Mouse (Mus musculus) brown adipose tissue, adult 24 weeks (tissue): ENCODE measurements around the gene Hat1. TPM values are rescaled to one million over a fixed set of nuclear protein-coding genes. Genes with fewer than 3 reads are reported as not detected.

Experiments
- H3K27ac ChIP-seq: fragments of 200-500 bp; replicated peaks from 2 replicates; pipeline ENCODE4 v1.5.1; 2012; ENCODE audit warnings: low read depth, mild to moderate bottlenecking, low read length
- H3K4me1 ChIP-seq: fragments of 200-500 bp; 2 replicates; pipeline ENCODE4 v1.6.1; 2012; ENCODE audit warnings: low read length, mixed read lengths; ENCODE audit not compliant: control insufficient read depth, insufficient read depth, insufficient read length
- H3K4me3 ChIP-seq: fragments of 200-500 bp; 2 replicates; pipeline ENCODE4 v1.5.1; 2012; ENCODE audit warnings: low read depth, mild to moderate bottlenecking, low read length, moderate library complexity; ENCODE audit not compliant: insufficient read depth
- polyA plus RNA-seq: library from polyadenylated mRNA; stranded (reverse); fragments of >200 nt; gene quantifications from 2 replicates; pipeline ENCODE4 v1.2.4, GENCODE M21; 2012; ENCODE audit not compliant: missing spikeins, insufficient read depth, insufficient read length

The Hat1 gene
- polyA plus RNA-seq, 1 experiment, result 15.5 TPM

DNA sequence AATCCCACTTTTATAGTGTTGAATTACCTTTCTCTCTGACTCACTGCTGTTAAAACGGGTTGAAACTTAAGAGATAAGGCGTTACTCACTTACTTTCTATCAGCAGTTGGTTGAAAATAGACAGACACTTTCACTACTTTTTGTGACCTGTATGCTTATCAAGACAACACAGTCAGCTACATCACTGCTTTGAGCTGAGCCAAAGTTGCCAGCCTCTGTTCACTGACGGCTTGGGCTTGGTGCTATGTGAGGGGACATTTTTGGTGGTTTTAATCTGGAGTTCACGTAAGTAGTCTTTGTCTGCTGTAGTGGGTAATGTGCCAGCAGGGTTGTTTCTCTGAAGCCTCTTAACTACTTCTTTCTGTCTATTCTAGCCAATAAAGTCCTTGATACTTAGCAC lies 35.8 kb downstream of the Hat1 start:
- Histone ChIP-seq H3K27ac (no peak overlapping the region), H3K4me1 (no peaks in the 10 kb centered on the region), H3K4me3 (no peak overlapping the region)

DNA sequence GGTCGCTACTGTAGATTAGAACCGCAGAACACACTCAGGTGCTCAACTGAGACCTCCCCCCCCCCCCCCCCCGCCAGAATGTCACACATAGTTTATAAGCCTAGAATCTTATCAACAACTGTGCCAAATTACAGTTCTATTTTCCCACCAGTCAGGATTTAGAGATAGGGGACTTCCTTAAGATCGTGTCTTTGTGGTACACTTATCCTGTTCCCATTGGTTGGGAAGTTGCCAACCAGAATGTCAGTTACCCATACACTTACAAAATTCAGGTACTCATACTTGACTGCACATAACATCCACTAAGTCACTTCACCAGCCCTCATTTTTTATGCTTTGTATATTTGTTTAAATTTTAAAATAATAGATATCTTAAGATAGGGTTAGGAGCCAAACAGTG lies 46.7 kb downstream of the Hat1 start:
- H3K27ac ChIP-seq, result no peak overlapping the region
- H3K4me3 ChIP-seq, result no peak overlapping the region
- H3K4me1 ChIP-seq, result no peaks in the 10 kb centered on the region

GRCm38 (mm10) chr2:71443376-71443775 lies 54.6 kb downstream of the Hat1 start:
- H3K27ac ChIP-seq, result no peak overlapping the region
- no peaks in the 10 kb centered on the region for H3K4me1 ChIP-seq
- H3K4me3 ChIP-seq, result no peak overlapping the region

DNA sequence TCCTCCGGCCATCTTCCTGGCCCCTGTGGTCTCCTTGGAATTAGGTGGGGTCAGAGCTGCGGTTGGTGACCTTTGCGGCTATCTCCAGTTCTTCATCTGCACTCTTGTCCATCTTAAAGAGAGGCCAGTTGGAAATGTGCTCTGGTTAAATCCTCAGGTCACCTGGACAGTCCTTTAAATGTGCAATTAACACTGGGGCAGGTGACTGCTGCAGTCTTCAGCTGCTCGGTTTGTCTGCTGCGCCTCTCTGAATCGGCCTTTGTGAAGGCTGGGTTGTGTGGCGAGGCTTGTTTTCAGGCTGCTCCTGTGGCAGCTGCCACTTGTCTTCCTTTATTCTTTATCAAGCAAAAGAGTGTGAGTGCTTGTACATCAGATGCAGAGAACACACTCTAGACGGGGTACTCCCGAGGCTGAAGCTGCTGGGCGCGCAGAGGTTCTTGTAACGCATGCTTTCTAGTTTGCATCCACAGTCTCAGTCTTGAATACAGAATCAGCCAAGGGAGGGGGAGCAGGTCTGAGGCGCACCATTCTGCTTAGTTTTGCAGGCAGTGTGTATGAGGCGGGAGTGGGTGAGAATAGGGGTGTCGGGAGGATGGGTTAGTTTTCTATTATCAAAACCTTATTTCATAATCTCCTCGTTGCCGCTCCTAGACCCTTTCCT lies 56.9 kb downstream of the Hat1 start:
- Histone ChIP-seq H3K4me3 (no peak overlapping the region), H3K27ac (no peak overlapping the region), H3K4me1 (no peaks in the 10 kb centered on the region)

DNA sequence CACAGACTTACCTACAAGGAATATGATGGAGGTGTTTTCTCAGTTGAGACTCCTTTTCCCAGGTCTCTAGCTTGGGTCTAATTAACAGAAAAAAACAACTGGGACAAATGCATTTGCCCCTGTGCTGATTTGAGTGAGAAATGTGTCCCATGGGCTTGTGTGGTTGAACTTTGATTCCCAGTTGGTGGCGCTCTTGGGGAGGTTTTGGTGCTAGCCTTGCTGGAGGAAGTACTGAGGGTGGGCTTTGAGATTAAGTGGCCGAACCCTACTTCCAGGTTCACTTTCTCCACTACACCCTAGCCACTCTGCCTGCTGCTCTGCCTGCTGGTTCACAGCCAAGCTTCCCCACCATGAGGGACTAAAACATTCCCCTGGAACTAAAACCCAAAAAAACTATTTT lies 60.8 kb downstream of the Hat1 start:
- no peaks in the 10 kb centered on the region for H3K4me1 ChIP-seq
- H3K4me3 ChIP-seq, result no peak overlapping the region
- H3K27ac ChIP-seq, result no peak overlapping the region

DNA sequence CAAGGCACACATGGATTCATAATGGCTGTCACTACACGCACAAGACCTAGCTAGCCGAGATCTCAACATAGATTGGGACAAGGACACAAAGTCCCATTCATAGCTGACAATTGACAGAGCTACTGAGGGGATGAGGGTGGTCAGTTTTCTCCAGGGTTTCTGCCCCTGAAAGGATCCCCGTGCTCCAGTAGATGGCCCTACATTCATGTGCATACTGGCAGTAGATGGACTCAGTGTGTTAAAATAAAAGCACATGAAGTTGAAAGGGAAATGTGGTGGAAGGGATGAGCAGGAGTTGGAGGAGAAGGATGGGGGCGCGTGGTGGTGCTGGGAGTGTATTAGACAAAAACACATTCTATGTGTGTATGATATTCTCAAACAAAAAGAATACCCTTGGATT lies 63.0 kb downstream of the Hat1 start:
- Histone ChIP-seq H3K4me3 (no peak overlapping the region), H3K4me1 (no peaks in the 10 kb centered on the region), H3K27ac (no peak overlapping the region)

DNA sequence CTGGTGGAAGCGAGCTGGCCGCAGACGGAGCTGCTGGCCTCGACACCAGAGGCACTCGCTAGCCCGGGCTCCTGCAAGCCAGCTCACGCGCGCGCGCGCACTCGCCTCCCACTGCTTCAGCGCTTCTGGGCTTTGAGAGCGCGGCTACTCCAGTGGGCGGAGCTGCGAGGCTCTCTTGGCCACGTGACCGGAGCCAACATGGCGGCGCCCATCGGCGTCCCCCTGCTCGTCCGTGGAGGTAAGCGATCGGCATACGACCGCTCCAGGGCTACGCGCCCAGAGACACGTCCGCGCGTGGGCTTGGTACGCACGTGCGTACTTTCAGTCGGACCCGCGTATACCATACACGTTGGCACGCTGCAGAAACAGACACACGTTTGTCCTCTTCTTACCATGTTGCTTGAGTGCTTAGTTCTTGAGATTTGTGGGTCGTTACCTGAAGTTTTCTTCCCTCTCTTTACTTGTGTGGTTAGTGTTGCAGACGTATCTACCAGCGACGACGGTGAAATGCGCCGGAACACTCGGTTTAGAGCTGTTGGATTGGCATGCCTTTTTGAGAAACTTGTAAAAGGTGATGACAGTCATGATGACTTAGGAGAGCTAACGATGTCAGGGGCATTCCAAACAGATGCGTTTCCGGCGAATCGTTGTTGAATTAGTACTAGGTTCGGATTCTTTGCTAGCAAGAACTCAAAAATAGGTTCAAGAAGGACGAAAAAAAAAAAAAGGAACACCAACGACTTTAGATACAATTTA lies 64.6 kb downstream of the Hat1 start, which contains the start of gene Metap1d:
TSS of gene Metap1d (plus strand) at position 116 of the 756 bp plus-strand sequence.
- Histone ChIP-seq H3K27ac (0 out of 2 replicates have a peak within 1 kb of the TSS, but pooled peaks have one; percentile 32), H3K4me1 (no peaks in the 10 kb centered on the region), H3K4me3 (peak within 1 kb of the TSS; percentile 70)

GRCm38 (mm10) chr2:71453917-71454260 lies 65.1 kb downstream of the Hat1 start:
- Histone ChIP-seq H3K4me3 (peak overlapping the region; percentile 70), H3K4me1 (no peaks in the 10 kb centered on the region)

GRCm38 (mm10) chr2:71458624-71459023 lies 69.9 kb downstream of the Hat1 start:
- no peaks in the 10 kb centered on the region for H3K4me1 ChIP-seq
- H3K4me3 ChIP-seq, result no peak overlapping the region
- H3K27ac ChIP-seq, result no peak overlapping the region

More at GRCm38 (mm10) chr2:71453917-71454260, 65.1 kb downstream of the Hat1 start:
- no peak overlapping the region for H3K27ac ChIP-seq

GRCm38 (mm10) chr2:71459659-71460058 lies 70.9 kb downstream of the Hat1 start:
- Histone ChIP-seq H3K4me1 (no peaks in the 10 kb centered on the region), H3K27ac (no peak overlapping the region), H3K4me3 (no peak overlapping the region)

- no peak overlapping the region for H3K4me3 ChIP-seq
These were observed 72.4 kb downstream of the Hat1 start for GRCm38 (mm10) chr2:71461139-71461538.

GRCm38 (mm10) chr2:71461589-71461988 lies 72.8 kb downstream of the Hat1 start:
- Histone ChIP-seq H3K27ac (no peak overlapping the region), H3K4me3 (no peak overlapping the region), H3K4me1 (no peaks in the 10 kb centered on the region)

More at GRCm38 (mm10) chr2:71461139-71461538, 72.4 kb downstream of the Hat1 start:
- H3K4me1 ChIP-seq, result no peaks in the 10 kb centered on the region
- H3K27ac ChIP-seq, result no peak overlapping the region

GRCm38 (mm10) chr2:71462066-71462465 lies 73.3 kb downstream of the Hat1 start:
- no peaks in the 10 kb centered on the region for H3K4me1 ChIP-seq
- H3K4me3 ChIP-seq, result no peak overlapping the region
- H3K27ac ChIP-seq, result no peak overlapping the region

- Histone ChIP-seq H3K4me1 (no peaks in the 10 kb centered on the region), H3K27ac (no peak overlapping the region), H3K4me3 (no peak overlapping the region)
These were observed 73.8 kb downstream of the Hat1 start for GRCm38 (mm10) chr2:71462553-71462952.

DNA sequence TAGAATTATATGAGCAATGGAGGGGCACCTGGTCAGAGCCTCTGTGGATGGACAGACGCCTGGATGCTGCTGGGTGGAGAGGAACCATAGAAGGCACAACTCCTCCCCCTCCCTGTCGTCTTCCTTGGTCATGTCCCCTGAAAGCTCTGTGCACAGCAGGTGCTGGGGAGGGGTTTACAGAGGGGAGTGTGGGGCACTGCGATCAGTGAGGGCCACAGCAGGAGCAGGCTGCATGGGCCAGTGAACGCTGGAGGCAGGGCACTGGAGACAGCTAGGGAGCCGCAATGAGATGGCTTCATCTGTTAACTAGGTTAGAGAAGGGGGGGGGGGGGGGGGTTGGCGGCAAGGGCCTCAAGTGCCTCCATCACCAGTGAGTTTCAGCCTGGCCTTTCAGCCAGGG lies 77.3 kb downstream of the Hat1 start:
- H3K4me1 ChIP-seq, result no peaks in the 10 kb centered on the region
- H3K27ac ChIP-seq, result no peak overlapping the region
- no peak overlapping the region for H3K4me3 ChIP-seq
